ENCODE assay signal across 11 mouse cellular contexts in genomic region chr9:68400930-68401329, GRCm38 (mm10).
DNase-seq lines count a peak whose midpoint lies in the region.
"Had no signal": no experiment of that assay in that cellular context is flagged by ENCODE, and none has a peak within 500 bp of the region (broad histone marks: within the 10 kb centered on the region; RNA-seq: fewer than 3 reads in every experiment).

No protein-coding gene starts in this region.

- intact Hi-C loops in left cerebral cortex, postnatal 14 days (cut with DNase I): no loop called here
- intact Hi-C loops in left cerebral cortex, postnatal 25 days (cut with DNase I): loop anchor here (5.0 kb wide), 1 partner anchor 384 kb away; no protein-coding TSS in a partner anchor

- DNase-seq in left cerebral cortex, postnatal 14 days (ENCODE audit: low spot score in 2 of 2): peak; percentile 4 to 10
- no peak for DNase-seq in left cerebral cortex, postnatal 25 days (ENCODE audit: low spot score in 2 of 2)
- peak; percentile 86 for DNase-seq in brain, adult 2 months (ENCODE audit: low read depth, low spot score)
- DNase-seq in cerebellum, adult 11 months: peak; percentile 53
- DNase-seq in cerebellum, postnatal 25 days: peak; percentile 76 to 82
- no peak for DNase-seq in lung, postnatal 10 days
- no peak for DNase-seq in spleen, postnatal 36 days (ENCODE audit: low spot score in 2 of 2)
- DNase-seq: adrenal gland, postnatal 25 days; gastrocnemius, postnatal 36 days; heart, postnatal 36 days; liver, postnatal 0 days had no signal

Comparison
In these comparisons a context has a peak if more than half of its experiments do, and no peak if none do; other contexts are left out.
1. DNase-seq: peak in left cerebral cortex, postnatal 14 days (2 of 2), brain, adult 2 months (single experiment), cerebellum, adult 11 months (single experiment) and cerebellum, postnatal 25 days (2 of 2); none in left cerebral cortex, postnatal 25 days (0 of 2), lung, postnatal 10 days (single experiment) and spleen, postnatal 36 days (0 of 2).